Mouse (Mus musculus) gastrocnemius, adult 2 months (tissue): ENCODE measurements around the gene Chadl. TPM values are rescaled to one million over a fixed set of nuclear protein-coding genes. Genes with fewer than 3 reads are reported as not detected.

Experiments
- DNase-seq: peaks from one replicate; pipeline ENCODE4 v3.0.0; 2022
- H3K27ac ChIP-seq: fragments of 200-600 bp; 2 replicates; pipeline ENCODE4 v1.8.1; 2022; ENCODE audit warnings: mild to moderate bottlenecking
- H3K4me3 ChIP-seq: fragments of 200-600 bp; 2 replicates; pipeline ENCODE4 v1.8.1; 2022; ENCODE audit warnings: mild to moderate bottlenecking, moderate library complexity
- CTCF ChIP-seq: fragments of 200-600 bp; IDR thresholded peaks from 2 replicates; pipeline ENCODE4 v1.8.1; 2022; ENCODE audit warnings: antibody characterized with exemption, mild to moderate bottlenecking, moderate library complexity
- intact Hi-C: fragments of 180-260 bp; cut with DNase I; formaldehyde crosslinking; loops from one replicate; pipeline ENCODE4 v1.15.1; 2025
- total RNA-seq, 2 experiments: library from RNA; stranded (reverse); gene quantifications; 2 replicates each; pipeline ENCODE4 v1.2.3; 2021

Gene Chadl
- total RNA-seq, 2 experiments from 2014 or later: 1.3 to 1.4 TPM

- no peak for TF ChIP-seq CTCF
- Histone ChIP-seq H3K27ac (peak overlapping the region; percentile 82), H3K4me3 (peak overlapping the region; percentile 87)
- intact Hi-C loops: no loop called here
- DNase-seq: no peak
These were observed 2.2 kb downstream of the Chadl start for GRCm38 (mm10) chr15:81694891-81695290.

DNA sequence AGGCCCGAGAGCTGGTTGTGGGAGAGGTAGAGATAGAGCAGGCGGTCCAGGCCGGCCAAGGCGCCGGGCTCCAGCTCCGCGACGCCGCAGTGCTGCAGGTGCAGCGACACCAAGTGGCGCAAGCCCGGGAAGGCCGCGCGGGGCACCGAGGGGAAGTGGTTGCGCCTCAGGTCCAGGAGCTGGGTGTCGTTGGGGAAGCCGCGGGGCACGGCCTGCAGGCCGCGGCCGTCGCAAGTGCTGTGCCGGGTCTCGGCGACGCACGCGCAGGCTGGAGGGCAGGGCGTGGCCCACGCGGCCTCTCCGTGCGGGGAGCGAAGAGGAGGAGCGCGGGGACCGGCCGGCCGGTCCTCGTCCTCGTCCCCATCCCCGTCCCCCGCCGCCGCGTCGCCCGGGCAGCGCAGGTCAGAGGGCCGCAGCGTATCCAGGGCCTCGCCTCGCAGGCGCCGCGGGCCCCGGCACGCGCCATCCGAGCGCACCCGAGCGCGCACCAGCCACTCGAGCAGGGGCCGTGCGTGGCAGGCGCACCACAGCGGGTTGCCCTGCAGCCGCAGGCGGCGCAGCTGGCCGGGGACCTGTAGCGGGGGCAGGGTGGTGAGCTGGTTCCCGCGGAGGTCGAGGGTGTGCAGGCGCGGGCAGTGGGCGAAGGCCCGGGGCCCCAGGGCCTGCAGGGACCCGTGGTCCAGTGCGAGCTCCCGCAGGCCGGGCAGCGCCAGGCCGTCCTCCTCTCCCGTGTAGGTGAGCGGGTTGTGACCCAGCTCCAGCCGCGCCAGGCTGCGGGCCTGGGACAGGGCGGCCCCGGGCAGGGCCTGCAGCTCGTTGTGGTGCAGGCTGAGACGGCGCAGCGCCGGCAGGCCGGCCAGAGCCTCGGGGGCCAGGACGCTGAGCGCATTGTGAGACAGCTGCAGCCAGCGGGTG is 2.9 kb downstream of the Chadl start:
- Histone ChIP-seq H3K4me3 (peak overlapping the region; percentile 87), H3K27ac (peak overlapping the region; percentile 82)
- peak; percentile 92 for DNase-seq
- intact Hi-C loops: no loop called here
- peak; percentile 84 for TF ChIP-seq CTCF

DNA sequence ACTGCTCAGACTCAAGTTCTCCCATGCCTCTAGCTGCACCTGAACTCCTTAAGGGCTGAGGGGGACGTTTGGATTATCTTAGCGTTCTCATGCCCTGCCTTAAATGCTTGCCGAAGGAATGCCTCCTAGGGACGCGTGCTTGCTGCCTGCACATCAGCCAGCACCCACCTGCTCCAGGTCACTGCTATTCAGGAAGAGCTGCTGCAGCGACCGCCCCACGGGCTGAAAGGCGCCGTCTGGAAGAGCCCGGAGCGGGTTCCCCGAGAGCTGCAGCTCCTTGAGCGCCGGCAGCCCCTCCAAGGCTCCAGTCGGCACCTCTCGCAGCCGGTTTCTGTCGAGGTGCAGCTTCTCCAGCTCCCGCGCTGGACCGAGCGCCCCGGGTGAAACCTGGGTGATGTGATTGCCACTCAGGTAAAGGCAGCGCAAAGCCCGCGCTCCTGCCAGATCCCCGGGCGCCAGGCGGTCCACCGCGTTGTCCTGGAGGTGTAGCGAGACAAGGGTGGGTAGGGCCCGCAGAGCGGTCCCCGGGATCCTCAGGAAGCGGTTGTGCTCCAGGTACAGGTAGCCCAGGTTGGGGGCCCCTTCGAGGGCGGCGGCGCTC is 3.6 kb downstream of the Chadl start:
- no peak for TF ChIP-seq CTCF
- DNase-seq: no peak
- Histone ChIP-seq H3K4me3 (peak overlapping the region; percentile 87), H3K27ac (peak overlapping the region; percentile 82)
- intact Hi-C loops: no loop called here

GRCm38 (mm10) chr15:81680301-81680805 is 16.7 kb downstream of the Chadl start:
- Histone ChIP-seq H3K27ac (no peak overlapping the region), H3K4me3 (no peak overlapping the region)
- DNase-seq: no peak
- intact Hi-C loops: no loop called here
- no peak for TF ChIP-seq CTCF

DNA sequence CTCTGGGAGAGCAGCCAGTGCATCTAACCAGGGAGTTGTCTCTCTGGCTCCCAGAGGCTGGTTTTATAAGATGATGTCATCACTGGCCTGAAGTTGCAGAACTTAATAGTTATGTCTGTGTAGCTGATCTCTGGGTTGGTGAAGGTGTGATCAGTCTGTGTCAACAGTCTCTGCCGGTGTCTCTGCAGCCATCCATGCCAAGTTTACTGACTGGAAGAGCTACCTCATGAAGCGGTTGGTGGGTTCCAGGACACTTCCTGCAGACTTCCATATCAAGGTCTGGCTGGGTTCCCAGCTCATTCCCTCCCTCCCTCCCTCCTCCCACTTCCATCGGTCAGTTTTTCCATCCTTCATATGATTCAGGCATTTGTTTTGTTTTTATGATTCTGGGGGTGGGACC is 20.4 kb downstream of the Chadl start:
- Histone ChIP-seq H3K4me3 (no peak overlapping the region), H3K27ac (no peak overlapping the region)
- TF ChIP-seq CTCF: no peak
- intact Hi-C loops: no loop called here
- DNase-seq: no peak

GRCm38 (mm10) chr15:81670231-81670640 is 26.9 kb downstream of the Chadl start:
- intact Hi-C loops: no loop called here
- no peak overlapping the region for H3K4me3 ChIP-seq
- TF ChIP-seq CTCF: peak; percentile 69
- peak; percentile 57 for DNase-seq
- H3K27ac ChIP-seq: no peak overlapping the region

DNA sequence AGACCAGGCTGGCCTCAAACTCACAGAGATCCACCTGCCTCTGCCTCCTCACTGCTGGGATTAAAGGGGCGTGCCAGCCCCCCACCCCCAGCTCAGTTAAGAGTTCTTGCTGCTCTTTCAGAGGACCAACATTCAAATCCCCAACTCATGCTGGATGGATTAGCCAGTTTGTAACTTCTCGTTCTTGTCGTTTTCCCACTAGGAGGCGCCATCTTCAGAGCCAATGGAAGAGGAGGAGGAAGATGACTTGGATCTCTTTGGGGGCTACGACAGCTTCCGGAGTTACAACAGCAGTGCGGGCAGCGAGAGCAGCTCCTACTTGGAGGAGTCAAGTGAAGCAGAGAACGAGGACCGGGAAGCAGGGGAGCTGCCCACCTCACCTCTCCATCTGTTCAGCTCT is 30.1 kb downstream of the Chadl start:
- H3K27ac ChIP-seq: no peak overlapping the region
- no peak overlapping the region for H3K4me3 ChIP-seq
- intact Hi-C loops: no loop called here
- peak; percentile 10; the same call in 1 of the 2 replicates for TF ChIP-seq CTCF
- no peak for DNase-seq

DNA sequence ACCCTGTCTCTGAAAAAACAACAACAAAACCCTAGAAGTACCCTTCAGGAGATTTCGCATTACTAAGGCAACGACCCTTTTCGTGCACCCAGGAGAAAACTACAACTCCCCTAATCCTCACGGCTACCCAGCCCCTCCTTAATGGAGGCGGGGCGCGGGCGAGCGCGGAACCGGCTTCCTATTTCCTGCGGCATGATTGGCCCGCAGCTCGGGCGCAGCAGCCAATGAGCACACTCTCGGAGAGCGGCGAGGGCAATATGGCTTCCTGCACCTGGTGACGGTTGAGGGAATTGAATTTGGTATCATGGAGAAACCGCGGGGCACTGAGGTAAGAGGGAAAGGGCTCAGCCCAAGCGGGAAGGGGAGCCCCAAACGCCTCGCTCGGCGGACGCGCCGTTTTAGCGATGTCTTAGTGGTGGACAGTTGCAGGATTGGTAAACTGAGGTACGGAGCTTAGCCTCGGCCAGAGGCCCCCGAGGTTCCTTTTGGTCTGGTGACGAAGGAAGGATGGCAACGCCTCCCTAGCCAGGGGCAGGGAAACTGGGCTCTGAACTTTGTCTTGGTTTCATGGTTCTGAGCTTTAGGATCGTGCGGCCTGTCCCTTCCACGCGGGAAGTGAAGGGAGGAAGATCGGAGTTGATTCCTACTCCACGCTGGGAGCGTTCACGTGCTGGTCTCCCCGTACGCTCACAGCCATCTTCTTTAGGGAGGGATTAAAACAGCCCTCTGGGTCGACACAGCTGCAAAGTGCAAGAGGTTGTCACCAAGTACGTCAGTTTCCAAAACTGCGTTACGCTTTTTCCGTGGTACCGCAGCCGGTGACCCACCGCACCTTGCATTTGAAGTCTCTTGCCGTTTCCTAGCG is 33.2 kb downstream of the Chadl start, which contains the start of gene L3mbtl2:
L3mbtl2 (plus strand) TSS at position 193 of the 865 bp plus-strand sequence.
- TF ChIP-seq CTCF: peak; percentile 30
- H3K27ac ChIP-seq: peak within 1 kb of the TSS; percentile 79
- intact Hi-C loops: no loop called here
- peak within 1 kb of the TSS; percentile 84 for H3K4me3 ChIP-seq
- DNase-seq: peak; percentile 96

DNA sequence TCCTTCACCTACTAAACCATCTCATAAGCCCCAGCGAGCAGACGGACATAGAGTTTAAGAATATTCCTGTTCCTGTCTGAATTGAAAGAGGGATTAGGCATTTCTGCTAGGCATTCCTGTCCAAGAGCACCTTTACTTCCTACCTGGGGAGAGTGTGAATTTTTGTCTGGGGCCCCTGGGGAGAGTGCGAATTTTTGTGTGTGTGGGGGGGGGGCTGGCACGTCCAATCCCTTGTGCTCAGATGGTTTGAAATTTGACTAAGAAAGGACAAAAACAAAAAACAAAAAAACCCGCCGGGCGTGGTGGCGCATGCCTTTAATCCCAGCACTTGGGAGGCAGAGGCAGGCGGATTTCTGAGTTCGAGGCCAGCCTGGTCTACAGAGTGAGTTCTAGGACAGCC is 33.8 kb downstream of the Chadl start:
- intact Hi-C loops: no loop called here
- no peak for TF ChIP-seq CTCF
- DNase-seq: no peak
- peak overlapping the region; percentile 79; the same call in 1 of the 2 replicates for H3K27ac ChIP-seq
- peak overlapping the region; percentile 84 for H3K4me3 ChIP-seq

DNA sequence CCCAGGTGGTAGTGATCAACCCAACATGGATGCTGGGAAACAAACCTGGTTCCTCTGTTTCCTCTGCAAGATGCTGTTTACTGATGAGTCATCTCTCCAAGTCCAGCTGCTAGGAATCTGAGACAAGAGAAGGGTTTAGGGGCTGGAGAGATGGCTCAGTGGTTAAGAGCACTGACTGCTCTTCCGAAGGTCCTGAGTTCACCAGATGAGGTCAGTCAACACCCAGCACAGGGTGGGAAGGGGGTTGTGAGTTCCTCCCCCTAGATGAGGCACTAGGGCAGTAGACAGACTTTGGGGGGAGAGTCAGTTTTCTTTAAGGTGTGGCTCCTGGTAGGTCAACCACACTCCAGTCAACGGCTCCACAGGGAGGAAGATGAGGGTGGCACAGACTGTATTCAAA is 35.4 kb downstream of the Chadl start:
- Histone ChIP-seq H3K4me3 (no peak overlapping the region), H3K27ac (no peak overlapping the region)
- no peak for TF ChIP-seq CTCF
- intact Hi-C loops: no loop called here
- no peak for DNase-seq

- peak; percentile 39 for DNase-seq
- TF ChIP-seq CTCF: no peak
These were observed 46.5 kb downstream of the Chadl start for GRCm38 (mm10) chr15:81650636-81651035.

More at GRCm38 (mm10) chr15:81650636-81651035, 46.5 kb downstream of the Chadl start:
- intact Hi-C loops: no loop called here
- Histone ChIP-seq H3K27ac (peak overlapping the region; percentile 24; the same call in 1 of the 2 replicates), H3K4me3 (no peak overlapping the region)
